Mouse (Mus musculus): ENCODE measurements at regions not wholly inside any gene's neighbourhood (a gene's known extent, or its start where the extent isn't known, plus 50 kb on each side); places are given as distances from the start of the nearest gene placed in this dataset.
"Not testable (repeated sequence)": the region's sequence is repeated elsewhere in the genome, so short reads cannot be mapped to it uniquely, and the experiment has no call there.

DNA sequence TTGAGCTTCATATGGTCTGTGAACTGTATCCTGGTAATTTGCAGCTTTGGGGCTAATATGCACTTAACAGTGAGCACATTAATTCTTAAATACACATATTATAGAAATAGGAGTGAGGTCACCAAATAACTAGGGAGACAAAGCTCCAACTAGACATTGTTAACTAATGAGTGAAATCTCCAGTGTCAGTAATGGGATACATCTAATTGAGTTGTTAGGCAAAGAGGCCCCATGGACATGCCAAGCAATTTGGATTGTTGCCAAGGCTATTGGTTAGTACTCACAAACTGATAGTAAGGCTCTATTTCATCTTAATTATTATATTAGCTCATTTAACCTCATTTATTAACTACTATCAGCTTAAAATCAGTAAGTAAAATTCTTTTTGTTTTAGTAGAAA is 698.5 kb downstream of the Triml1 start:
- DNase-seq (ENCODE audit: low read depth, low spot score): no peak

- no peak for DNase-seq (ENCODE audit: low read depth, low spot score)
Observed at GRCm38 (mm10) chr8:42402632-42403031, 738.7 kb downstream of the Triml1 start.

- no peak for DNase-seq (ENCODE audit: low read depth, low spot score)
Observed at GRCm38 (mm10) chr8:42396886-42397285, 744.4 kb downstream of the Triml1 start.

GRCm38 (mm10) chr8:42388816-42389215 is 752.5 kb downstream of the Triml1 start:
- no peak for DNase-seq (ENCODE audit: low read depth, low spot score)

- DNase-seq (ENCODE audit: low read depth, low spot score): no peak
Observed at GRCm38 (mm10) chr8:42348073-42348603, 793.1 kb downstream of the Triml1 start.

DNA sequence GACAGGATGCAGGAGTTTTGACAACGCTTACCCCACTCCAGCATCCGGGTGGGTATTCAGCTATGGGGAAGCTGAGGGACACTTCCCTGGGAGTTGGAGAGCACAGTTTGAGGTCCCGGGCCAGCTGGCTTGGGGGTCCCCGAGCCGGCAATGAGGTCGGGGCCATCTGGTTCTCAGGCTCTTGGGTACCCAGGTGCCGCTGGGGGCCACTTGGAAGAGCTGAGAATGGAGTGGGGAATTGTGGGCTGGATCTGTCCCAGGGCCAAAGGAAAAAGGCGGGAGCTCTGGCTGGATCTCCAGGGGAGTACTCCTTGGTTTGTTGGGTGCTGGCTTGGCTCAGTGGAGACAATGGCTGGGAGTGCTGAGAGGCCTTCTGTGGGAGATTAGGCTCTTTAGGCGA is 806.6 kb downstream of the Triml1 start:
- DNase-seq (ENCODE audit: low read depth, low spot score): no peak

- DNase-seq (ENCODE audit: low read depth, low spot score): no peak
Observed at GRCm38 (mm10) chr8:42324663-42325062, 816.6 kb downstream of the Triml1 start.

DNA sequence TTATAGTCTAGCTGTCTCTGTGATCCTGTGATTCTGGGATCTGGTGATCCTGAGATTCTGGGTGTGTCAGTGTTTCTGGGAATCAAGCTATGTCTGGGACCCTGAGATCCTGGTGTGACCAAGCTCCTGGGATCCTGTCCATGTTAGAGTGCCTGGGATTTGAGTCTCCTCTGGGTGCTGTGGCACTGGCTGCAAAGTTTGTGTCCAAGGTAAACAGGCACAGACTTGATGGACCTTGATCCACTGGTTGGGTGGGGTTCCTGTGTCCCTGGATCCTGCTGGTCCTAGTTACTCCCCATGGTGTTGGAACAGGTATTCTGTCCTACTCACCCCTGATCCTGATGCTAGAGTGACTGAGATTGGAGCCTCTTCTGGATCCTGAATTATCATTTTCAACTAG is 818.4 kb downstream of the Triml1 start:
- DNase-seq (ENCODE audit: low read depth, low spot score): no peak

GRCm38 (mm10) chr8:42311060-42311459 is 830.2 kb downstream of the Triml1 start:
- no peak for DNase-seq (ENCODE audit: low read depth, low spot score)

DNA sequence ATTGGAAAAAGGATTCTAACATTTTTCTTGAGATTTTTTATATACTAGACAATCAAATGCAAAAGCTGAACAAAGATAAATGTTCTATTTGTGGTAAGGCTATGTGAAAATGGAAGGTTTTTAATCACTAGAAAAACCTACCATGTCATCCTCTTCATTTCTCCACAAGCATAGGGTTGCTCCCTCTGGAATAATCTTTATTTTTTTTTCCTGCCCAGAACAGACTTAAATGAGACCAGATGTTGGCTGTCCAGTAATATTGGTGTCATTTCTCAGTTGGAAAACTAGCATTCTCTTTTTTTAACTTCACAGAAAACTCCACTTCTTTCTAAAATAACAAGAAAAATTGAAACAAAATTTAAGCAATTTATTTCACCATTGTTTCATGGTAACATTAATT is 849.9 kb downstream of the Triml1 start:
- no peak for DNase-seq (ENCODE audit: low read depth, low spot score)

GRCm38 (mm10) chr8:42282011-42282410 is 859.3 kb downstream of the Triml1 start:
- no peak for DNase-seq (ENCODE audit: low read depth, low spot score)

- no peak for DNase-seq (ENCODE audit: low read depth, low spot score)
Observed at GRCm38 (mm10) chr8:42253358-42253757, 836.5 kb upstream of the Frg1 start.

DNA sequence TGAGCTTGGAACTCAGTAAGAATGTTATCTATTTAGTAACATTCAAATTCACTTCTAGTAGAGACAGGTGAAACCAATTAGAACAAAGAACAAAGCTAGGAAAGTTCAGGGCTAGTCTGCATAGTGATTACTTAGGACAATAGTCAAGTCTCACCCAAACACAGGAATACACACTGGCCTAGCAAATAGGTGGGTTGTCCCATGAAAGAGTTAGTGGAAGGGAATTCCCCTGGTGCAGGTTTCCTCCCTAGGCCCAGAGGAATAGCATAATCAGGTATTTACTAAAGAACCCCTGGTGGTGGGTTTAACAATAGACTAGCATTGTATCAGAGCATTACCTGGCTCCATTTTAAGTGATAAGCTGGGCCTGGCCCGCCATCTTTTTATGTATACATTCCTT is 825.4 kb upstream of the Frg1 start:
- not testable (repeated sequence) for DNase-seq (ENCODE audit: low read depth, low spot score)

- no peak for DNase-seq (ENCODE audit: low read depth, low spot score)
Observed at GRCm38 (mm10) chr8:42219857-42220600, 803.2 kb upstream of the Frg1 start.

DNA sequence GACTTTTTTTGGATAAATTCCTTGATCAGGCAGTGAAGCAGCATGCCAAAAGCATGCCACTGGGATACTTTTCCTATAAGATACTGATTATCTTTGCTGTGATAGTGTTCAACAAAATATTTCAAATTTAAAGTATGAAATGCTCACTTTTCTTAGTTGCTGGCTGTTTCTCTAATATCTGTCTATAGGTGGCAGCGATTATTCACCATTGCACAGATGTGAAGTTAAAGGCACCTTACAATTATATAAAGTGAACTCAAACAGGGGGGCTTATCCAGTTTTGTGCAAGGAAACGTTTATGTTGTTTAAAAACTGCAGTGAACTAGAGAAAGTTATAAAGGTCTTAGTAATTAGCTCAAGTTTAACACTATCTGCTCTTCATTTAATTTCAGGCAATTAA is 794.1 kb upstream of the Frg1 start:
- no peak for DNase-seq (ENCODE audit: low read depth, low spot score)

DNA sequence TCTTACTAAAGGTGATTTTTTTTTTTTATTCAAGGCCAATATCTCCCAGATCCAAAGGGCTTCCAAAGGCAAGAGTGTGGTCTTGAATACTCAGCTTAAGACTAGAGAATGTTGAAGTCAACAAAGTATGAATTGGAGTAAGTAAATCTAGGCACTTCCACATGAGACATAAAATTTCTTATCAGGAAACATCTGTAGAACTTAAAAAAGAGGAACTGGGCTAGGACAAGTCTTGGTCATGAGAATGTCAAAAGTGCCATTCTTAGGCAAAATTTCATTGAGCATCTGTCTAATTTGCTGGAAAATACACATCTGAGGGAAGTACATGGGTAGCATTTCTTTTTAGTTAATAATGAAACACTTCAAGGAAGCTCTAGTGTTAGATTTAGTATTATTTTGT is 793.1 kb upstream of the Frg1 start:
- DNase-seq (ENCODE audit: low read depth, low spot score): no peak

GRCm38 (mm10) chr8:42197257-42197656 is 780.4 kb upstream of the Frg1 start:
- DNase-seq (ENCODE audit: low read depth, low spot score): no peak

DNA sequence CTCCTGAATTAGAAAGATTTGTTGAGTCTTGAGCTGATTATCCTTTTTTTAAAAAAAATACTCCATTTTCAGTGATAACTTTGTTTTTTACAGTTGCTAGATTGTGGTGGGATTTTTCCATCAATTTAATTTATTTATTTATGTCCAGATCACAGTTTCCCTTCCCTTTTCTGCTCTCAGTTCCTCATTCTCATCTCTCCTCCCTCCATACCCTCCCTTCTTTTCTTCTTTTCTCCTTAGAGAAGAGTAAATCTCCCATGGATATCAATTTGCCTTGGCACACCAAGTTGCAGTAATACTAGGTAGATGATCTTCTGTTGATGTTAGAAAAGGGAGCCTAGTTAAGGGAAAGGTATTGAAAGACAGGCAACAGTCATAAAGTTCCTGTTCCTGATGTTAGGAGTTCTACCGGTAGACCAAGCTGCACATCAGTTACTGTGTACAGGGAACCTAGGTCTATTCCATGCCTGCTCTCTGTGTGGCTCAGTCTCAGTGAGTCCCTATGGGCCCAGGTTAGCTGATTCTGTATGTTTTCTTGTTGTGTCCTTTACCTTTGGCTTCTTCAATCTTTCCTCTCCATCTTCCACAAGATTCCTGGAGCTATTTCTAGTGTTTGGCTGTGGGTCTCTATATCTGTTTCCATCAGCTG is 777.2 kb upstream of the Frg1 start:
- DNase-seq (ENCODE audit: low read depth, low spot score): no peak

DNA sequence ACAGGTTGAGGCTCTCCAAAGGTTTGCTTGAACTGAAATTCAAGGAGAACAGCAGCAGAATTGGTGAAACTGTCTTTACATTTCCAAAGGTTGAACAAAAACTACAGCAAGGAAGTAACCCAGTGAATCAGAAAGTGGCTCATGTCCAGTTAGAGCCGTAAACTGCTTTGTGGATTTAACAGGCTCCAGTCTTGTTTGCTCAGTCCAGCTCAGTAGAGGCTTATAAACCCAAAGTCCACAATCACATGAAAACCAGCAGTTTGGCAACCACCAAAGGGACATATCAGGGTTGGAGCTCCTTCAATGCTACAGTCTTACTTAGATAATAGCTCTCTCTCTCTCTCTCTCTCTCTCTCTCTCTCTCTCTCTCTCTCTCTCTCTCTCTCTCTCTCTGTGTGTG is 770.2 kb upstream of the Frg1 start:
- no peak for DNase-seq (ENCODE audit: low read depth, low spot score)

GRCm38 (mm10) chr8:42183288-42183878 is 766.5 kb upstream of the Frg1 start:
- no peak for DNase-seq (ENCODE audit: low read depth, low spot score)

- DNase-seq (ENCODE audit: low read depth, low spot score): no peak
Observed at GRCm38 (mm10) chr8:42162441-42162840, 745.6 kb upstream of the Frg1 start.

- no peak for DNase-seq (ENCODE audit: low read depth, low spot score)
Observed at GRCm38 (mm10) chr8:42157006-42157405, 740.1 kb upstream of the Frg1 start.

DNA sequence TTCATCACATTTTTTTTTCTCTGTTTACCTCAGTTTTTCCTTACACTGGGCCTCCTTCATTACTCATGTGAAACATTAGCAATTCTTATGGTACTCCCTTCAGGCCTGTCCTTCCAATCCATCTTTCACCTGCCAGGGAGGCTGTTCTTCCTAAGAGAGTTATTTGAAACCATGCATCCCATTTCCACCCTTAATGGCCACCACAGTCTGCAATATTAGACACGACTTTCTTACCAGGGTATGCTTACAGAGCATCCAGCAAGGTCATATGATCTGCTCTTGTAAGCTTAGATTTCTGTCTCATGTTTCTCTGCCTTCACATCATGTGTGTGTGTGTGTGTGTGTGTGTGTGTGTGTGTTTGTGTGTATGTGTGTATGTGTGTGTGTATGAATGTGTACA is 739.7 kb upstream of the Frg1 start:
- no peak for DNase-seq (ENCODE audit: low read depth, low spot score)
